Mouse (Mus musculus) cerebral cortex, adult 2 months (tissue): ENCODE data around the gene Col26a1.

Experiments used
- WGBS: fragments of 180-500 bp; shearing (Covaris S2); methylation state at CpG from one replicate; pipeline ENCODE4 v1.1.7; 2018; 5-methylcytosine and 5-hydroxymethylcytosine counted together

The Col26a1 gene

DNA sequence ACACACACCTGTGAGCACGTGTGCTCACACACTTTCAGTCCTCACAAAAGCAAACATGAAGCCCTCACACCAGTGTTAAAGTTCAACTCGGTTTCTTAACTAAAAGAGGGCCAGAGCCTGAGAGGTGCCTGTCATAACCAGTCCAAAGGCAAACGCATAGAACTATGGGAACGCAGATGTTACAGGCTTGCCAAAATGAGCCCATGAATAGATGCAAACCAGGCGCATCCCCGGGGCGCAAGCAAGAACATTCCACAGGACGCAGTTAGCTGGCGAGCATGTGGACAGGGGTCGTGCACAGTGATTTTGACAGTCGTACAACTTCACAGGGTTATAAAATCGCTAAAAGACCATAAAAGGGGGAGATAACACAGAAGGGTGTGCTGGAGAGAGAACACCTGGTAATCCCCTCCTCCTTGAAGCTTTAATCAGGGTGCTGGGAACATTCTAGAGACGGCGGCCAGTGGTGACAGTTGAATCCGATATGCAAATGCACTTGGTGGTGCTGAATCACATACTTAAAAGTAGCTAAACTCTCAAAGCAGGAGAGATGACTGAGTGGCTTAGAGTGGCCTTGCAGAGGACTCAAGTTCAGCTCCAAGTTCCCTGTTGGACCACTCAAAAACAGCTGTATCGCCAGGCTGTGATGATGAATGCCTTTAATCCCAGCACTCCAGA, 76.5 kb downstream of the Col26a1 start:
- 79% methylated on average over 16 of the region's 16 CpGs for whole genome bisulfite sequencing

DNA sequence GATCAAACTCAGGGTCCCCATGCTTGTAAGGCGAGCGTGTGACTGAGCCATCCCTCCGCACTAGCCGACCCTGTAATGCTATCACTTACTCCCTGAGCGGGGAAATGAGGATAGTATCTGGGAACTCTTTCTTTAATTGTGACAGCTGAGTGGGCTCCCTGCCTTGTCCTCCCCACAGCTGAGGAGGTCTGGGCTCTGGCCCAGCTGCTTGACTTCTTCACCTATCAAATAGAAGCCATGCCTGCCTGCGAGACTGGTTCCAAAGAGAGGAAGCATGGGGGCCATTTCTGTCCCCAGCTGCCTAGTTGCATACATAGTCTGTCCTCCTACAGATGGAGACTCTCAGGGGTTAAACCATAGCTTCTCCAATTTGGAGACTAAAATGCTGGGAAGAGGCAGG, 78.0 kb downstream of the Col26a1 start:
- 76% methylated on average over 6 of the region's 6 CpGs for WGBS

DNA sequence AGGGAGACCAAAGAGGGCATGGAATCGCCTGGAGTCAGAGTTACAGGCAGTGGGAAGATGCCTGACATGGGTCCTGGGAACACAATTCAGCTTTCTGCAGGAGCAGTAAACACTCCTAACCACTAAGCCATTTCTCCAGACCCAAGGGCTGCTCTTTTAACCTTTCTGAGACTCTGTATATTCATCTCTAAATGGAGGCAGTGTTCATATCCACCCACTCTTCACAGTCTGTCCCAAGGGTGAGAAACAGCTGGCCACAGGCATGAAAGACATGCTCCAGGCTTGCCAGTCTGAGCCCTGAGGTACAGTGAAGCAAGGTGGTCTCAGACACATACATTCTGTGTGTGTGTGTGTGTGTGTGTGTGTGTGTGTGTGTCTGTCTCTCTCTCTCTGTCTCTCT, 78.8 kb downstream of the Col26a1 start:
- 89% methylated on average over 1 of the region's 1 CpGs for WGBS

DNA sequence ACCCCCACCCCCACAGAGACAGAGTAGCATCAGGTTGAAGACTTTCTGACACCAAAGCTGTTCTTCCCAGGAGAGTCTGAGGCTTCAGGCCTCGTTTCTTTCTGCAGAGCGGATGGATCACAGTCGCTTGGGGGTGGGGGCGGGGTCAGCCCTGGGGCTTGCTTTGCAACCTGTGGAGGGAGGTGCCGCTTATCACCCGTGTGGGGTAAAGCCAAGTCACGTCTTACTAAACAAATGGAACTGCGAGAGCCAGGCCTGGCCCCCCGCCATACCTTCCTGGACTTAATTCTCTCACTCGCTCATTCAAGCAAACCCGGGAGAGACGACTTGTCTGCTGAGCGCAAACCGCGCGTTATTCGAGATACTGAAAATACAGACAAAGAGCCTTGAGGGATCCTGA, 80.3 kb downstream of the Col26a1 start:
- 16% methylated on average over 17 of the region's 17 CpGs for WGBS

DNA sequence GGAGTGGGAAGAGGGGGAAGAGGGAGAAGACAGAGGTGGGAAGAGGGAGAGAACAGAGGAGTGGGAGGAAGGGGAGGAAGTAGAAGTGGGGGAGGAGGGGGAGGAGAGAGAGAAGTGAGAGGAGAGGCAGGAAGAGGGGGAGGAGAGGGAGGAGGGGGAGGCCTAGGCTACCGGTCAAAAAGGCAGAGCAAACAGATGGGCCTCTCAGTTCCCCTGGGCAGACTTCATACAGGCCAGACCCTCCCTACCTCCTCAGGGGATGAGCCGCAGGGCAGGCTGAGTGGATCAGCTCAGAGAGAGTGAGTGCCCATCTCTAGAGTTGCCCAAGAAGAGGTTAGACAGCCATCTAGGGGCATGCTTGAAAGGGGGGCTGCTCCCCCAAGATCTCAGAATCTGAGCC, 86.1 kb downstream of the Col26a1 start:
- WGBS = 59% methylated on average over 2 of the region's 2 CpGs

DNA sequence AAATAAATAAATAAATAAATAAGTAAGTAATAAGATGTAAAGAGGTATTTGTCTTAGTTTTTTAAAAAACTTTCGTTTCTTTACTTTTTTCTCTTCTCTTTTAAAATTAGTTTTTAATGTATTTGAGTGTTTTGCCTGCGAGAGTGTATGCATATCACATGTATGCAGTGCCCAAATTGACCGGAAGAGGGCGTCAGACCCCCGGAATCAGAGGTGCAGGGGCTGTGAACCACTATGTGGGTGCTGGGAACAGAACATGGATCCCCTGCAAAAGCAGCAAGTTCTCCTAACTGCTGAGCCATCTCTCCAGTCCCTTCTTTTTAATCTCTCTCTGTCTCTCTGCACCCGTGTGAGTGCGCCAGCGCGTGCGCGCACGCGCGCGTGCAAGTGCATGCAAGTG, 89.2 kb downstream of the Col26a1 start:
- WGBS = 94% methylated on average over 15 of the region's 15 CpGs

DNA sequence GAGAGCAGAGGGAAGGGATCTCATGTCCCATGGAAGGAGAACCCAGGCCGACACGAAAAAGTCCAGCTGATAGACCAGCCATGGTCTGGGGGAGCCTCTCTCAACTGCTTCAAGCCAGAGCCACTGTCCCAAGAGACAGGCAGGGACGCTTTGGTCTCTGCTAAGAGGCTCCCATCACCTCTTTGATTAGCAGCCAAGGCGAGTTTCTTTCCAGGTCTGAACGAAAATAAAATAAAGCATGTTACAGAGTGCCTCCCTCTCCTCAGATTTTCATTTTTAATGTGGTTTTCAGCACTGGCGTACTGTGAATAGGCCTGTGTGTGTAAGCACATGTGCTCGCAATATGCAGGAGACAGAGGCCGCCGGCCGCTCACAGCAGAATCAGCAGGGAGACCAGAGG, 90.5 kb downstream of the Col26a1 start:
- 77% methylated on average over 10 of the region's 10 CpGs for WGBS

DNA sequence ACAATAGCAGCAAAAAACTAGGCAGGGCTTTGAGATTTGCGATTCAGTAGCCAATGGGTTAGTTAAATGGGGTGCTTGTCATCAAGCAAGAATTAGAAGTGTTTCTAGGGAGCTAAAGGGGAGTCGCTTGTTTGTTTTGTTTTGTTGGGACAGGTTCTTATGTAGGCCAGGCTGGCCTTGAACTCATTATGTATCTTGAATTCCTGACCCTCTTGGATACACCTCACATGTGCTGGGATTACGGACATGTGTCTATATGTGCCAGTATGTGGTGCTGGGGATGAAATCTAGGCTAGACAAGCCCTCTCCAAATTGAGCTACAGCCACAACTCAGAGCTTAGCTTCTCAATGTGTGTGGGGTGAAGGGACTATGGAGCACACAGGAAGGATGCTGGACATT, 91.8 kb downstream of the Col26a1 start:
- WGBS = 45% methylated on average over 3 of the region's 3 CpGs

DNA sequence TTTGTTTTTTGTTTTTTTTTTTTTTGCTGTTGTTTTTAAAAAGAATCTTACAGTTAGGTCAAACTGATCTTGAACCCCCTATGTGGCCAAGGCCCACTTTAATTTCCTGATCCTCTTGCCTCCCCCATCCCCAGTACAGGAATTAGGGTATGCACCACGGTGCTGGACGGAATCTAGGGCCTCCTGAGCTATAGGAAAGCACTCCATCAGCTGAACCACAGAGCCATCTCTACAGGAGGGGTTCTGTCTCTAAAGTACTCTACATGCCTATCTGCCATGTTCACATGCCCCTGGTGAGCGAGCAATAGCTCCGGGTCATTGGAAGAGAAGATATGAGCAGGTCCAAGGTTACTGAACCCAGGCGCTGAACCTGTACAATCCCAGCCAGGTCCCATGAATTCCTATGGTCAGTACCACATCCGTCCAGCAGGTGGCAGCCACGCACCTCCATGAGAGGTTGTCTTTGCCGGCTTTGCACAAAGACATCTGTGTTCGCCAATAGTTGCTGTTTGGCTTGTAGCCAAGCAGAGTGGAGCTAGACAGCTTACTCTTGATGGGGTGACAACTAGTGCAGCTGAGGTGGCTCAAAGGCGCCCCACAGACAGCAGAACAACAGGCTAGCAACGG, 92.3 kb downstream of the Col26a1 start:
- WGBS = 11% methylated on average over 11 of the region's 11 CpGs

DNA sequence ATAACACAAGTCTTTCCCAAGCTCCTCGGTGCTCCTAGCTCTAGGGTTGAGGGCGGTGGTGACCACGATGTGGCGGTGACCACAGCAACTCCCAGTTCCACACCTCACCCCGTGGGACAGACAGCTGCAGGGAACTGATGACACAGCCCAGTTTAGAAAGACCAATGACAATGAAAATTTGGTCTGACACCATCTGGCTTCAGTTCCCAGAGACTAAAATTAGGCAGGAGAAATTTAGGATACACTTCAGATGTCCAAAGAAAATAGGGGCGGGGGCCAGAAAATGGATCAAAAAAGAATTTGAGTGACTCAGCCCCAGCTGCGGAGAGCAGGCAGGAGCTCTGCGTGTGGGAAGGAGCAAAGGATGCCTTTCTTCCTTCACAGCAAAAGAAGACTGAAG, 98.5 kb downstream of the Col26a1 start:
- WGBS = 50% methylated on average over 8 of the region's 8 CpGs

DNA sequence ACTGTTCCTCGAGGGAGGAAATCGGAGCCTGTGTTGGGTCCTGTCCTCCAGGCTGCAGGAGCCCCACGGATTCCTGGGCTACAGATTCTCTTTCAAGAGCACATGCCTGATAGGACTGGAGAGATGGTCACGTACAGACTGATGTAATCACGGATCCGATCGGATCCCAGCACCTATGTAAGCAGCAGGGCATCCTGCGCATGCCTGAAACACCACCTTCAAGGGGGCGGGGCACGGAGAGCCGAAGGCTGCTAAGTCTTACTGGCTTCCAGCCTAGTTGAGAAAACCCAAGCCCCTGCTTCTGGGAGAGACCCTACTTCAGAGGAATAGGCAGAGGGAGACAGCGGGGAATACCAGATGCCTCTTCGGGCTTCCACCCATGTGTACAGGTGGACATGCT, 100.4 kb downstream of the Col26a1 start:
- WGBS = 63% methylated on average over 13 of the region's 13 CpGs

DNA sequence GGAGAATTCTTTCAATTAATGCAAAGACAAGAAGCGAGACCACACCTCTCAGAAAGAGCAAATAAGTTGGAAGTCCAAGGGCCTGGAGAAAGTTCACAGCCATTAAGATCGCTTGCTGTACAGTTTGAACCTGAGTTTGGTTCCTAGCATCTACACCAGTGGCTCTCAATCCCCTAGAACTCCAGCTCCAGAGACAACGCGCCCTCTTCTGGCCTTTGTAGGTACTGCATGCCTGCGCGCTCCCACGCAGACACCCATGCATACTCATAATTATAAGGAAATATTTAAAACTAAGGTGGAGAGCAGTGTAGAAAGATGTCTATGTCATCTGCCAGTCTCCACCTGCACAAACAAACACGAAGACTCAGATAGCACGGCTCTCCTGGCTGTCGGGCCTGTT, 102.5 kb downstream of the Col26a1 start:
- WGBS = 55% methylated on average over 10 of the region's 10 CpGs

DNA sequence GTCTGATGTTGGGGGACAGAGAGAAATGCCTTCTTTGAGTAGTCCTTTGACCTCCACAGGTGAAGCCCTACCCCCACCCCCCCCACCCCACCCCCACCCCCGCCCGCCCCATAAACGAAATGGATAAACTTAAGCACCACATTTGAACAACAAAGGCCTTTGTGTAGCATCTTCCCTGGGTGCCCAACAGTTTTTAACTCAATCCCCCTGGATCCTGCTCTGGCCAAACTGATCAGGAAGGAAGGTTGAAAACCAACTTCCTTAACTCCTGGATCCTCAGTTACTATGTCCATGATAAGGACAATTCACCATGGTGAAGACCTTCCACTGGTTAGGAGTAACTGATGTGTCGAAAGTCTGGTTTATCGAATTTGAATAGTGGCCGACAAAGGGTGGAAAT, 103.1 kb downstream of the Col26a1 start:
- WGBS = 86% methylated on average over 6 of the region's 6 CpGs

DNA sequence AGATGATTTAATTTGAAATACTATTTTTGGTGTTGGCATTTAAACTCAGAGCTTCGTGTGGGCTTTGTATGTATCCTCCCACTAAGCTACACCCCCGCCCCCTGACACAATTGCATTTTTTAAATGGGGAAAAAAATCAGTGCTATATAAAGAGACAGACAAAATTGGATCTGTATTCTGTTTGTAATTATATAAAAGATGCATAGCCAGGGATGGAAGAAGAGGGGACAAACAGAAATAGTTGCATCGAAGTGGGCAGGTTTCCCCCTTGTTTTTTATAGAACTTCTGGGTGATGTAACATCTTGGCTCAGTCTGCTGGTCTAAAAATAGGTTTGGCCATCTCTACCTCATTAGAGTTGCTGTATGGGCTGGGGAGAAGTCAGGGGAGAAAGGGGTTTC, 107.5 kb downstream of the Col26a1 start:
- WGBS = 38% methylated on average over 3 of the region's 3 CpGs

DNA sequence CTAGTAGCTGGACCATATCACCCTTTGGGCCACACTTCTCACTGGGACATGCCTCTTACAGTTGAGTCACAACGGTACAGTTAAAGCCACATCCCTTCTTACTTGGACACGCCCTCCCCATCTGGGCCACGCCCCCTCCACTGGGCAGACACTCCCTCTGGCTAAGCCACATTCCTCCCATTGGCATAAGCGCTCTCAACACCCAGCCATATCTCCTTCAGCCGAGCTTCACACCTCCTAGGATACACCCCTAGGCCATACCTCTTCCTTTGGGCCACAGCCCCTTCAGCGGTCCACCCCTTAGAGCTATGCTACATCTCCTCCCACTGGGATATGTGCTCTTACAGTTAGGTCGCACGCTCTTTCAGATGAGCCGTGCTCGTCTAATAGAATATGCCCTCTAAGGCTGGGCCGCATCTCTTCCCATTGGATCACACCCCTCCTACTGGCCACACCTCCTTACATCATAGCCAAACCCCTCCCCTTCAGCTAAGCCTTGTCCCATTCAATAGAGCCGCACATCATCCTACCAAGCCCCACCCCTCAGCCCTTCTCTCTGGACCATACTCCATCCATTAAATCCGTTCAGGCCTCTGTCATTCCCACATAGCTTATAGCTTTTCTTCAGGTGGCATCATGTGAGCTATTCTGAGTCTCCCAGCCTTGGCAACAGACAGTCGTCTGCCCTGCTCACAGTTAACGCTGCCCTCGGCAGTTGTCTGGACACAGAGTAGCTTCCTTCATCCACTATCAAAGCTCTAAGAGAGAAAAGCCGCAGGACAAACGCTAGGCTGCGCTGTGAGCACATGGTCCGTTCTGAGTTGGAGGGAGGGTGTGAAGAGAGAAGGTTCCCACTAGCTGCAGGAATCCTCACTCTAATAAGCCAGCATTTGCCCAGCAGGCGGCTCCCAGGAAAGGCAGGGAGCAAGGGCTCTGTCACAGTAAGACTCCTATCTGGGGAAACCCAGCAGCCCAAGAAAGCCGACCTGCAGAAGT, 109.7 kb downstream of the Col26a1 start:
- whole genome bisulfite sequencing = 61% methylated on average over 22 of the region's 22 CpGs

DNA sequence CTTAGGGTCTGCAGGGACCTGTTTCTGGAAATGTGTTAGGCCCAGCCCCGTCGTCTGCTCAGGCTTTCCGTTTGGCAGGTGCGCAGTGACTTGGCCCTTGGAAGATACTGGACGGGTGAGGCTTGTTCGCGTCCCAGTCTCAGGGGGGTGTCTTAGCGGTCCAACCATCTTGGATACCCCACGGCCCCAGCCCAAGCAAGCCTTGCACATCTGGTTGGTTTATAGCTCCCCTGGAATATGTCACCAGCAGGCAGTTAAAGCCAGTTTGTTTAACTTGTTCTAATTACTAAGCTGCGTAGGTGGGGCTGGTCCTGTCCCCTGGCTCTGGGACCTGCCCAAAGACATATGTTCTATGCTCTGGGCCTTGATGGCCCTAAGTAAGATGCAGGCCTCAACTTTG, 111.9 kb downstream of the Col26a1 start:
- 96% methylated on average over 10 of the region's 10 CpGs for WGBS

DNA sequence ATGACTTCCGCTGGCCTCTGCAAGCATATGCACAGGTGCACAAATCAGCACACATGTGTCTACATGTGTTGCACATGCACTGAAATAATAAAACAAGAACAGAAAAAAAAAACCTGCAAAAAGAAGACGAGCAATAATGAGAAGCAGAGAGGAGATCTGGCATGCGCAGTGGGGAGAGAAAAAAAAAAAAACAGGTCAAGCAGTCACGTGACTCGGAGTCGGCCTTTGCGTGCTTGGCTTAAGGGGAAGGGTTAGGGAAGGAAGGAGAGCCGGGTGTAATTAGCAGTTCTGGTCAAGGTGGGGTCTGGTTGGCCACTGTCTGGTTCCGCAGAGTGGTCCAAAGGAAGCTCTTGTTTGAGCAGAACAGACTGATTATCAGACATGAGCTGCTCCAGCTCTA, 115.7 kb downstream of the Col26a1 start:
- WGBS = 73% methylated on average over 9 of the region's 9 CpGs

DNA sequence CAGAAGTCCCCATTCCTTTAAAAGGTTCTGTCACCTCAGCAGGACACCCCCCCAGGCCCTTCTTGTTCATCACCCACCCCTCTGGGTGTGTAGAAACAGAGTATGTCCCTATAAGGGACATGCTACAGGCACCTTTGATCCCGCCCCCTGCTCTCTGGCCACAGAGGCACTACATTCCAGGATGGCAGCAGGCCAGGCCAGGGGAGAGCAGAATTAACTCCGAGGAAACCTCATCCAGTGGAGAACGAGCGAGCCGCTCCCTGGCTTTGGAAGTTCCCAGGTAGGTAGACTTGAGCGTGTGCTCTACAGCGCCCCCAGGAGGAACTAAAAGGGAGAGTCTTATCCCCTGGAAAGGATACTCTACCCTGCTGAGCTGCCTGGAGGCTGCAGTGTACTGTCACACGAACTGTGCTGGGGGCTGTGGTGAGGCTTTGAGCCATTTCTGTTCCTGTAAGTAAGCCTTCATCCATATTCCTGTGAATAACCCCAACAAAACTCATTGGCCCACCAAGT, 118.8 kb downstream of the Col26a1 start:
- 62% methylated on average over 8 of the region's 8 CpGs for whole genome bisulfite sequencing

DNA sequence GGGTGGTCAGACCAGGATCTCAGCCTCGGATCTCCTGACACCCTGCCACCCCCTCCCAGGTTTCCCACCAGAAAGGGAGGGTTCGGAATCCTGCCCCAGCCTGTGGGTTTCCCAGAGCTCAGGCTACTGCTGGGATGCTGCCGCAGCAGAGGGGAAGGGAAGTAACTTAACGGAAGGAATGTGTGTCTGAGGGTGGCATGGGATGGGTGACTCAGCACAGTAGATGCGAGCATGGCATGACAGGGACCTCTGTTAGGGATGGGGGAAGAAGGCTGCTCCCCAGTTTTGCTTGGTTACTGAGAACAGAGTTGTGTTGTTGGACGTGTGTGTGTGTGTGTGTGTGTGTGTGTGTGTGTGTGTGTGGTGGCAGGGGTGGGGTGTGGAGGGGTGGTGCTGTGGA, 122.7 kb downstream of the Col26a1 start:
- WGBS = 37% methylated on average over 6 of the region's 6 CpGs

DNA sequence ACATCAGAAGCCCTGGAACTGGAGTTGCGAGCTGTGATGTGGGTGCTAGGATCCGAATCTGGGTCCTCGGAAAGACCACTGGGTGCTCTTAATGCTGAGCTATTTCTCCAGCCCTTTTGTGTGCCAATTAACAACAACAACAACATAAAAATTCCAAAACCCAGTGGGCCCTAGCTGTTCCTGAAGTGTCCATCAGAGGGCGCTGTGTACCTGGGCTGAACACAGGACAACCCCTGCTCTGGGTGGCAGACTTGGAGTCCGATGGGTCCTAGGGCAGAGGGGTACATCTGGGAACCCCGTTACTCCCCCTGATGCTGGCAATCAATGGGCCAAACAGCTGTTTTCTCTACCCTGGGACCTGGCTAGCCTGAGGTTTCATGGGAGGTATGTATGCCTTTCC, 123.2 kb downstream of the Col26a1 start:
- 59% methylated on average over 6 of the region's 6 CpGs for WGBS

DNA sequence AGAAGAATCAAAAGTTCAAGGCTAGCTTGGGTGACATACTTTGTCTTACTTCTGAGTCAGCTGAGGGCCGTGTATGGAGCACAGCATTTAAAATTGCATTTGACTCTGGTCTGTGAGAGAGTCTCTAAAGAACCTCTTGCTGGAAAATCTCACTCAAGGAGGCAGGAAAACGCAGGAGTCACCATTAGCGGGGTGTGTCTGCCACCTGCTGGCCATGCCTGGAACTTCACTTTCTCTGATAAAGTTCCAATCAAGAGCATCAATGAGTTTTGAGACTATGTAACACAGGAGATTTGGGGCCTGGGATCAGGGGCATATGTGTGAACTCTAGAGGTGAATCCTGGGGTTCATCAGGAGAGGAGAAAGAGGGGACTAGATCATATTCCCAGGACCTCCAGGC, 127.3 kb downstream of the Col26a1 start:
- 4% methylated on average over 3 of the region's 3 CpGs for WGBS

DNA sequence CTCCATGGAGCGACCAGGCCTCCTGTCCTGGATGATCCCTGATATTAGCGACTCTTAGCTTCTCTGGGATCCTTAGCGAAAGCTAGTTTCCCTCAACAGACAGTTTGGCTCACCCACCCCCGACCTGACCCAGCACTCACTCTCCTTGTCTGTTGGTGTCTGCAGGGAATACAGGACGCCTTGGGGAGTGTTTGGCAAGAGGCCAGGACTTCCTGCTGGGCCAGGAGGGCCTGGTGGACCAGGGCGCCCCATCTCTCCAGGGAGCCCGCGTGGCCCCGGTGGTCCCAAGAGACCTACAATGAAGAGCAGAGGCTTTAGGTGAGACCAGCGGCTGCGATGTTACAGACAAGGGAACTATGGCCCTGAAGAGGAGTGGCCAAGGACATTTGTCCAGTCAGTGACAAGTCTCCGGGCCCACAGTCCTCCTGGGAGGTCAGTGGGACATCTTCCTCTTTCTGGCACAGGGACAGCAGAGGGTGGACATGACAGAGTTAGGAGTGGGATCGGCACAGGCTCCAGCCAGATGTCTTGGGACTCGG, 128.9 kb downstream of the Col26a1 start:
- 76% methylated on average over 14 of the region's 14 CpGs for WGBS
